Comparison of ENCODE assay signal across 10 mouse cellular contexts in the genomic region with DNA sequence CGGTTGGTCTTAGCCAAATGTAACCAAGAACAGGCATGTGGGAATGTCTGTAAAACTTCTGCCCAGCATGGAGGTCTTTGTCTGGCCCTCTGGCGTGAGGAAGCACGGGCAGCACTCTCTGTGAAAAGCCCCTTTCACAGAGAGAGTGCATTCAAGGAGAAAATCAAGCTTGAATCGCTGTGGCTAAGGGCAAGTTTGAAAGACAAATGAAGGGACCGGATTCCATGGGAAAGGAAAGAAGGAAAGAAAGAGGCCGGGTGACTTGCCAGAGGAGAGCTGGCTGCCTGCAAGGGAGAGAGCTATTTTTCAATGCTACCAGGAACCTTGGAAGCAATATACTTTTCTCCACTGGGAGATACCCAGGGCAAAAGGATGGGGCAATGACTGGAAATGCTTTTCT.
DNase-seq lines count a peak whose midpoint lies in the region; ATAC-seq and TF ChIP-seq lines count a peak whose summit lies in the region.
"Had no signal": no experiment of that assay in that cellular context is flagged by ENCODE, and none has a peak within 500 bp of the region (broad histone marks: within the 10 kb centered on the region; RNA-seq: fewer than 3 reads in every experiment).

No protein-coding gene starts in this region.

- H3K27ac ChIP-seq in forebrain, embryonic 10.5 days, result peak overlapping the region; percentile 85
- peak overlapping the region; percentile 62; the same call in 1 of the 2 replicates for H3K27ac ChIP-seq in hindbrain, postnatal 0 days
- 0 out of 2 replicates have a peak overlapping the region, but pooled peaks have one; percentile 24 for H3K27ac ChIP-seq in midbrain, embryonic 16.5 days (ENCODE audit: low read length)
- no peak overlapping the region for H3K27ac ChIP-seq in kidney, embryonic 14.5 days (ENCODE audit: low read depth, low read length)

- ATAC-seq in hindbrain, postnatal 0 days, result peak; percentile 97
- peak; percentile 83 for ATAC-seq in midbrain, embryonic 16.5 days
- no peak for ATAC-seq in granulocyte monocyte progenitor cell, adult 5-6 weeks (replicated peaks; ENCODE audit: poor library complexity, severe bottlenecking)
- no peak for ATAC-seq in kidney, embryonic 14.5 days (ENCODE audit: low FRiP score, low TSS enrichment)

- H3K4me3 ChIP-seq in forebrain, embryonic 10.5 days, result no peak overlapping the region
- no peak overlapping the region for H3K4me3 ChIP-seq in hindbrain, postnatal 0 days (ENCODE audit: low read length)
- no peak overlapping the region for H3K4me3 ChIP-seq in midbrain, embryonic 16.5 days (ENCODE audit: low read depth, low read length)
- H3K4me3 ChIP-seq in kidney, embryonic 14.5 days (ENCODE audit: low read length), result no peak overlapping the region

- H3K4me2 ChIP-seq in hindbrain, postnatal 0 days (ENCODE audit: low read depth, low read length), result no peak overlapping the region
- no peak overlapping the region for H3K4me2 ChIP-seq in midbrain, embryonic 16.5 days (ENCODE audit: low read length)
- no peak overlapping the region for H3K4me2 ChIP-seq in kidney, embryonic 14.5 days (replicated peaks; ENCODE audit: low read depth, low read length)
- H3K4me2 ChIP-seq: heart, embryonic 11.5 days had no signal

- 11% methylated on average over 6 of the region's 6 CpGs for WGBS in forebrain, embryonic 10.5 days
- 13% methylated on average over 6 of the region's 6 CpGs for WGBS in hindbrain, postnatal 0 days
- WGBS in midbrain, embryonic 16.5 days, result 3% methylated on average over 6 of the region's 6 CpGs
- 57% methylated on average over 6 of the region's 6 CpGs for WGBS in kidney, embryonic 14.5 days

- H3K36me3 ChIP-seq in forebrain, embryonic 10.5 days (replicated peaks), result no peaks in the 10 kb centered on the region
- H3K36me3 ChIP-seq in hindbrain, postnatal 0 days (ENCODE audit: insufficient read depth, low read length), result no peaks in the 10 kb centered on the region
- no peaks in the 10 kb centered on the region for H3K36me3 ChIP-seq in midbrain, embryonic 16.5 days (ENCODE audit: control insufficient read depth, insufficient read depth, low read length)
- no peaks in the 10 kb centered on the region for H3K36me3 ChIP-seq in kidney, embryonic 14.5 days (ENCODE audit: control insufficient read depth, insufficient read depth, low read length)

- peaks cover 5% of the 10 kb centered on the region; the same call in 1 of the 2 replicates for H3K27me3 ChIP-seq in forebrain, embryonic 10.5 days (ENCODE audit: poor library complexity, severe bottlenecking)
- H3K27me3 ChIP-seq in hindbrain, postnatal 0 days (ENCODE audit: insufficient read depth, low read length), result no peaks in the 10 kb centered on the region
- H3K27me3 ChIP-seq in midbrain, embryonic 16.5 days (ENCODE audit: control insufficient read depth, insufficient read depth, low read depth, low read length), result 0 out of 2 replicates have a peak, but pooled peaks cover 2% of the 10 kb centered on the region
- H3K27me3 ChIP-seq in kidney, embryonic 14.5 days (ENCODE audit: control insufficient read depth, insufficient read depth, low read length), result no peaks in the 10 kb centered on the region

- 0 out of 2 replicates have a peak, but pooled peaks cover under 1% of the 10 kb centered on the region for H3K9me3 ChIP-seq in forebrain, embryonic 10.5 days
- H3K9me3 ChIP-seq in hindbrain, postnatal 0 days (ENCODE audit: low read length), result no peaks in the 10 kb centered on the region
- no peaks in the 10 kb centered on the region for H3K9me3 ChIP-seq in midbrain, embryonic 16.5 days (replicated peaks; ENCODE audit: control insufficient read depth, low read length, poor library complexity, severe bottlenecking)
- H3K9me3 ChIP-seq in kidney, embryonic 14.5 days (ENCODE audit: control insufficient read depth, low read length), result no peaks in the 10 kb centered on the region

- no peak for TF ChIP-seq CTCF in hindbrain, postnatal 0 days (IDR thresholded peaks at IDR 0.05; ENCODE audit: low read depth)

- DNase-seq in cerebellum, adult 9-11 months, result peak; percentile 28
- no peak for DNase-seq in cerebellum, adult 8-10 months
- peak; percentile 71 for DNase-seq in forebrain, embryonic 10.5 days (ENCODE audit: extremely low spot score, low spot score)
- peak; percentile 79 for DNase-seq in hindbrain, postnatal 0 days (ENCODE audit: low spot score)
- DNase-seq in adrenal gland, adult (ENCODE audit: inconsistent age in 2 of 2, low spot score in 1 of 2), result no peak
- DNase-seq: kidney, postnatal 4 days had no signal

- no peak overlapping the region for H3K9ac ChIP-seq in hindbrain, postnatal 0 days (replicated peaks; ENCODE audit: low read length)
- no peak overlapping the region for H3K9ac ChIP-seq in midbrain, embryonic 16.5 days (ENCODE audit: low read depth, low read length)
- H3K9ac ChIP-seq in kidney, embryonic 14.5 days (ENCODE audit: low read depth, low read length), result no peak overlapping the region

- peaks cover 24% of the 10 kb centered on the region for H3K4me1 ChIP-seq in forebrain, embryonic 10.5 days
- 0 out of 2 replicates have a peak, but pooled peaks cover 3% of the 10 kb centered on the region for H3K4me1 ChIP-seq in hindbrain, postnatal 0 days (ENCODE audit: insufficient read depth, low read length)
- H3K4me1 ChIP-seq in midbrain, embryonic 16.5 days (ENCODE audit: control insufficient read depth, insufficient read depth, low read length), result no peaks in the 10 kb centered on the region
- no peaks in the 10 kb centered on the region for H3K4me1 ChIP-seq in kidney, embryonic 14.5 days (ENCODE audit: control insufficient read depth, insufficient read depth, low read length)

Comparison
In these comparisons a context has a peak if more than half of its experiments do, and no peak if none do; other contexts are left out.
1. DNase-seq: peak in cerebellum, adult 9-11 months (single experiment), forebrain, embryonic 10.5 days (single experiment) and hindbrain, postnatal 0 days (single experiment); none in cerebellum, adult 8-10 months (single experiment) and adrenal gland, adult (0 of 2).
2. ATAC-seq: peak in hindbrain, postnatal 0 days (single experiment) and midbrain, embryonic 16.5 days (single experiment); none in granulocyte monocyte progenitor cell, adult 5-6 weeks (single experiment) and kidney, embryonic 14.5 days (single experiment).